Mouse (Mus musculus) CD4-positive helper T cell, adult 2 months (primary cell): ENCODE measurements around the gene Zfp354b.

Experiments used
- DNase-seq: peaks from one replicate; pipeline ENCODE4 v3.0.0-alpha.2; 2012; ENCODE audit warnings: low read depth, missing footprints, low spot score

Gene Zfp354b

DNA sequence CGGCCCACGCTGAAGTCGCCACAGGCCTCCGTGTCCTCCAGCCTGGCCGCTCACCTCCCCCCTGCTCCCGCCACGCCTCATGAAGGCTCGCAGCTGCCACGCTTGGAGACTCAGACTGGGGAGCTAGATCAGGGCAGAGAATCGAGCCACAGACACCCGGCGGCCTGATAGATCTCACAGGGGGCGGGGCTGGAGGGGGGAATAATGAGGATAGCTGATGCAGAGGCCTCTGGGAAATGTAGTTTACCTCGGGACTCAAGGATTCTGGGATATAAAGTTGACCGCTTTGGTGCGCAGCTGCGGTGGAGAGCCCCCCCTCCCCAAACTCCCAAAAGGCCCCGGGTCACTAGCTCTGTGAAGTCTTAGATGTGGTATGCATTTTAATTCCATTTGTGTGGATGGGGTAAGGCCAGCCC lies at the start of gene Zfp354b:
Zfp354b (minus strand) TSS at position 183 of the 416 bp plus-strand sequence.
- DNase-seq, result peak; percentile 17

DNA sequence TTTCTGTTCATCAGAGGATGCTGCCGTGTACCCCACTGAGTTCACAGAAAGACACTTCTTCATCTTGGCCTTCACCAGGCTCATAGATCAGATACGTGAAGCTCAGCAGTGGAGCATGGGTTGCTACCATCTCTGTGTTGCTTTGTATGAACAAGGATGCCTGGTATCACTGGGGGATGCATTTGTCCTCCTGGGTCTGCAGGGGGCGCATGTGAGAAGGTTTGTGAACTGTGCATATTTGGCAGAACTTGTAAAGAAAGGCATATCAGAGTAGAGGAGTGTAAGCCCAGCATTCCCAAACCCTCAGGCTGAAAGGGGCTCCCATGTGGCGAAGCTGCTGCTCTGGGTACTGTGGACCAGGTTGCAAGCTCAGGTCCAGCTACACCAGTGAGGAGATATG lies 45.8 kb upstream of the Zfp354b start:
- DNase-seq, result no peak

DNA sequence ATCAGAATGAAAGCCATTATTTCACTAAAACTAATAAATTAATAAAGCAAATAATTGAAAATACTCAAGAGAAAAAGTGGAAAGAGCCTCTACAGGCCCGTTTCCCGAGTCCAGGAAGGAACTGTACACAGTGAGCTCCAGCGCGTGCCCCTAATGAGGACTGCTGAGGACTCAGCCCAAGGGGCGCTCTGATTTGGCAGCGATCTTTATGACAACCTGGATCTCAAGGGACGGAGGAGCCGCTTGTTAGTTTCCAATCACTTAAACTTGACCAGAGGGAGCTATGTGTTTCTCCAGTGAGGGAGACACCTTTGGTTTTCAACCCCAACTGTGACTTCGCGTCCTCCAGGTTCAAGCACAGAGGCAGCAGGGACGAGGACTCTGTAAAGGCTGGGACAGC lies 34.8 kb upstream of the Zfp354b start, which contains the start of gene Olfr1378:
Olfr1378 (plus strand) TSS at position 301 of the 400 bp plus-strand sequence.
- no peak for DNase-seq

DNA sequence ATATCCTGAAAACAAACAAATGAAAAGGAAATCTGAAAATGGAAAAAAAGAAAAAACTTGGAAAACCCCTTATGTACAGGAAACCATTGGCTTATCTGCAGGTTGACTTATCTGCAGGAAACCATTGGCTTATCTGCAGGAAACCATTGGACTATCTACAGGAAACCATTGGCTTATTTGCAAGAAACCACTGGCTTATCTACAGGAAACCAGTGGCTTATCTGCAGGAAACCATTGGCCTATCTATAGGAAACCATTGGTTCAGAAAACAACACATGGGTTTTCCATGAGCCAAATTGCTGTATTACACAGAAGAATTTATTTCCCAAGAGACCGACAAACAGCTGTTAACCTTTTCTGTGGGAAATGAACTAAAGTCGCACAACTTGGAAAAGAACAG lies 33.5 kb upstream of the Zfp354b start:
- DNase-seq, result no peak

DNA sequence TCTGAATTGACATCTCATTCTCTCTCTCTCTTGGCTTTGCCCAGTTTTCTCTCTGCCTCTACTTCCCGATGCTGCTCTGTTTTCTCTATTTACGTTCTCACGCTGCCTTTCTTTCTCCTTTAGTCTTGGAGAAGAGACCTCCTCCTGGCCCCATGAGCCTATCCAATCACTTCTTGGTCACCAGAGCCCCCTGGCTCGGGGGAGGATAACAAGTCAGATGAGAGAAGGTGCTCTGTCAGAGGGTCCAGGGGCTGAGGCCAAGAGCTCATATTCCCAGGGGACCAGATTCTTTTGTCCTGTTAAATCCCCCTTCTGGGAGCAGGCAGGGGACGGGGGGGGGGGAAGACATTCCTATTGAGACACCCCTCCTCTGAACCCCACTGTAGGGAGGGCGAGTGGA lies 22.2 kb upstream of the Zfp354b start, which contains the start of gene Prop1:
Prop1 (minus strand) TSS at position 101 of the 400 bp plus-strand sequence.
- no peak for DNase-seq

DNA sequence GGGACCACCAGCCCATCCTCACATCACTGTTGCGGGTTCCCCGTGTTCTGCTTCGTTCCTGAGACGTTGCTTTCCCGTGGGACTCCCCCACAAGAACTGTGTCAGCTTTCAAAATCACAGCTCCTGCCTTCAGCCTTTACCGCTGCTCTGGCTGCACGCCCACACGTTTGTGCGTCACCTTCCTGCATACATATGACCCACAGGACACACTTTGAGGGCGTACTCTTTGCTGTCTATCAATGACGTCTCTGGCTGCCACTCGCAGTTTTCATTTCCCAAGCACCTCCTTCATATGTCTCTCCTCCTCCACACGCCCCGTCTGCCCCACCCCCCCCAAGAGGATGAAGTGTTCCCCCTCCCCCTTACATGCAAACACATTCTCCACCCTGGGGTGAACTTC lies 20.9 kb upstream of the Zfp354b start:
- peak; percentile 66 for DNase-seq

DNA sequence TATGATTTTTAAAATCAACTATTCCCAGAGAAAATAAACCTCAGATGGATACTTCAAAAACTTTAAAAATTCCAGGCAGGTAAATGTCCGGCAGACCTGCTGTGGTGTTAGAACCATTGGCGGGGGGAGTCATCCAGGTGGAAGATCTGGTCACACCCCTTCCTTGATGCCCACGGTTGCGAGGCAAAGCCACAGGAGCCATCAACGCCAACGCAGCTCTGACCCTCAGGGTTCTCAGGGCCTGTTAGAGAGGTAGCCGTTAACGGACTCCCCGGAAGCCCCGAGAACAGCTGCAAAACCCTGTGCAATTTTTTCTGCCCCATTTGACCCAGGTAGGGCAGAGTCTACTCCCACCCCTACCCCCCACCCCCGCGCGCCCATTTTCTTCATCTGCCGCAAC lies 12.1 kb upstream of the Zfp354b start, which contains the start of gene 4933414I15Rik:
4933414I15Rik (minus strand) TSS at position 260 of the 400 bp plus-strand sequence.
- no peak for DNase-seq

DNA sequence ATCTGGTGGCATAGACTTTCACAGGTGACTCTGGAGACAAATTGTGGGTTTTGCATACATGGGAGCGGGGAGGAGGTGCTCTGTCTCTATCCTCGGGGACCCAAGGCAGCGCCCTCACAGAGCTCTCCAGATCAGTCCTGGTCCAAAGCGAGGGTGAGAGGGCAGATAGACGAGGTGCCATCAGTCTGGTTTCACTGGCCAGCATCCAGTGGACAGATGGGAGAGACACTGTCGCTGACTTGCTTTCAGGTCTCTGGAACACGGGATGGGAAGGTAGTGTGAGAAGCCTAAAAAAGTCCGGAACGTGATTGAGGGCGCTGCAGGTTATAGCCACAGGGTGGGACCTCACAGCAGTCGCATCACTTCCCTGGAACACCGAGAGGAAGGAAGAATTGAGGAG lies 11.0 kb upstream of the Zfp354b start:
- DNase-seq, result no peak

DNA sequence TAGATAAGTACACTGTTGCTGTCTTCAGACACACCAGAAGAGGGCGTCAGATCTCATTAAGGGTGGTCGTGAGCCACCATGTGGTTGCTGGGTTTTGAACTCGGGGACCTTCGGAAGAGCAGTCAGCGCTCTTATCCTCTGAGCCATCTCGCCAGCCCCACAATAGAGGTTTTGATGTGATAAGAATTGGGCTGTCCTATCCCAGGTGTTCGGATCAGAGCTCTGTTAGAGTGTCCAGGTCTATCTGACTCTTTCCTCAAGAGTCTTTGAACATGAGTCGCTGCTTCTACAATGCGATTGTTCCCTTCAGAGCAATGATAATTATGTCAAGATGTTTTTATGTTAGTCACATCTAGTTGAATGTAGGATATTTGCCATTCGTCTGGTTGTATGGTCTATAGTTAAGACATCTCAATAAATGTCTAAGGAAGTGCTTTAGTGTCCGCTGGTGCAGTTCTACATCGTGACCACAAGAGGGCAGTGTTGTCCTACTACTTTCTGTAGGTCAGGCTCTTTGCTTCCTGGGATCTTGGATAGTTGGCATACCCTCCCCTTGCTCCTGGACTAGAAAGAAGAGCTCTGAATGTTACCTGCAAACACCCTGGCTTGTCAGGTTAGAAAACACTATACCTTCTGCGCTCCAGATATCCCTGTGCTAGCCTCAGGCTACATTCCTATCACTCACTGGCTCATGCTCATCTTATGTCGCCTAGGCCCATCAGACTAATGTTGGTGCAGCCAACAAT lies 8.4 kb upstream of the Zfp354b start:
- peak; percentile 27 for DNase-seq

DNA sequence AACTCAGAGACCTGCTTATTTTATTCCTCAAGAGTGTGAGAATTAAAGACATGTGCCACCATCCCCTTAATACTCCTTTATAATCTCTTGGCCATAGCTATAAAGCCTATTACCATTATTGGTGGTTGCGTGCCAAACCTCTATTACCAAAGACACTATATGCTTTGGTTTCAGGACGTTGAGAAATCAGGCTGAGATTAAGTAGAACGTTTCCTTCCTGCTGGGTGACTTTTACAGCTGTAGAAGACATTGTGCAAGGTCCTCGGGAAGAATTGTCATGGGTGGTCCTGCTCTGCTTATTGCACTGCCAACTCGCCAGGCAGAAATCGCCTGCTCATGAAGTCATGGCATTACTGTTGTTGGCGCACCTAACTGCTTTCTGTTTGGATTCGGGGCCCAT lies 7.0 kb upstream of the Zfp354b start:
- DNase-seq, result no peak

DNA sequence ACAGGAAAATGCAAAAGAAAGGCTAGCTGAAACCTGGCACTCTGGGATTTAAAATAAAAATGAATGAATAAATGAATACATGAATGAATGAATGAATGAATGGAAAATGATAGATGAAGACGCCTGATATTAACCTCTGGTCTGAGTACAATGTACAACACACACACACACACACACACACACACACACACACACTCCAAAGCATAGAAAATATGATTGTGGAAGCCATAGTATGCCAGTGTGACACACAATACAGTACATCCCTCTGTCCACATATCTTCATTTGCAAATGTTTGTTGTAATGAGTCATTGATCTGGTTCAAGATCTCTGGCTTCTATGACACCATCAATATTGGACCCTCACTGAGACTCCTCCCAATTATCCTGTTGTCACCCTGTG lies 607 bp upstream of the Zfp354b start:
- no peak for DNase-seq

DNA sequence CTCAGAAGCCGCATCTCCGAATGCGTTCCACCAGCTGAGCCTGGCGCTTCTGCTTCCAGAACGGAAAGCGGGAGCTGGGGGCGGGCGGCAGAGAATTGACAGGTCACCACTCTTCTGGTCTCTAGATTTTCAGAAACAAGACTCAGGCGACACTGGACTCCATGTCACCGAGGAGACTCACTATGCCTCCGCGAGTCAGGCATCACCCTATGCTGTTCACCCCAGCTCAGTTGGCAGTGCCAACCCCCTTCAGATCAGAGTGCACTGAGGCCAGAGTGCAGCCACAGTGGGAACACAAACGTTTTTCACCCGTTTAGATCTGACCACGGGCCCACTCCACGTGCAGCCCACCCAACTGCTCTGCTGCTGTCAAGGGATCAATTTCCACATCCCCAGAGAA lies 412 bp downstream of the Zfp354b start:
- no peak for DNase-seq

DNA sequence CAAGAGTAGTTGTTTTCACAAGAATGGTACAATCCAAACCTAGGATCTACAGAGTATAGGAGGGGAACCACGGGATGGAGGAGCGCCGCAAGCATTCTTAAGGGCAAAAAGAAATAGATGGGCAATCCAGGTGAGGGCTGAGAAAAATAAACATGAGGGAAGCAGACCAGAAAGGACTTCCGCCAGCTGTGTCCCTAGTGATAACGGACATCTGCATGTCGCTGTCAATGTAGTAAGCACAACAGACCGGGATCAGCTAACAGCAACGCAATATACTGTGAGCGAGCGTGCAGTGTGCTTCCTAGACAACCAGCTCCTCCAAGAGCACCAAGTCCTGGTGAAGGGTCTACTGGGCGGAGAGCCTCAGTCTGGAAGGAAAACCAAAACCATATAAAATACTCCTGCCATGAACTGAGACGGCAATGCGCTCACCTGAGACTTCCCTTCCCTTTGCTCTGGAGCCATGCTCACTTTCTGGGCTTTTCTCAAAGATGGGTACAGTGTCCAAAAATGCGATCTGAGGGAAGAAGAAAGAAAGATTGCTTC lies 891 bp downstream of the Zfp354b start:
- no peak for DNase-seq

DNA sequence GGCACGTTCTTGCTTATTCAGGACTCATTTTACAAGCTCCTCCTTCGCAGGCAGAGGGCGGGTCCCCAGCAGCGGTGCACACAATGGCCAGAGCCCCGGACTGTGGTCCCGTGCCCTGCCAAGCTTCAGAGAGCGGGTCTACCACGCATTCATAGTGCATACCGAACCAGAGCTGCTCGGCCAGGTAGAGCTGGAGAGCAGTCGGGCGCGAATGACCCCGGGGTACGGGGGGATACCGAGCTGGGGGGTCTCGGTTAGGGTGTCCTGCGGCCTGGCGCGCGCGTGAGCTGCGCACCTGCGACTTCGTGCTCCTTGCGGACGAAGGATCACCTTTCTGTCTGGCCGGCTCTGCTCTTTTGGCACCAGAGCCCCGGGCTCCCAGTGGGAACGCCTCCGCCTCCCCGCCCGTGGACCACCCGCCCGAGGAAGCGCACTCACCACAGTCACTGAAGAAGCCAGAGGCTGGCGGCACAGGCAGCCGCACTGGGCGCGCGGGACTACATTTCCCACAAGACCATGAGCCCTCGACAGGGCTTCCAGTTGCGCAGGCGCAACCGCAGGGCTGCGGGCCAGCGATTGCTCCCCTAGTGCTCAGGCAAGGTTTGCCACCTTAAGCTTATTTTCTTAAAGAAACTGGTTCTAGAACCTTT lies 15.6 kb downstream of the Zfp354b start, which contains the start of gene Zfp2:
Zfp2 (minus strand) TSS at position 495 of the 650 bp plus-strand sequence.
- DNase-seq, result peak; percentile 88

DNA sequence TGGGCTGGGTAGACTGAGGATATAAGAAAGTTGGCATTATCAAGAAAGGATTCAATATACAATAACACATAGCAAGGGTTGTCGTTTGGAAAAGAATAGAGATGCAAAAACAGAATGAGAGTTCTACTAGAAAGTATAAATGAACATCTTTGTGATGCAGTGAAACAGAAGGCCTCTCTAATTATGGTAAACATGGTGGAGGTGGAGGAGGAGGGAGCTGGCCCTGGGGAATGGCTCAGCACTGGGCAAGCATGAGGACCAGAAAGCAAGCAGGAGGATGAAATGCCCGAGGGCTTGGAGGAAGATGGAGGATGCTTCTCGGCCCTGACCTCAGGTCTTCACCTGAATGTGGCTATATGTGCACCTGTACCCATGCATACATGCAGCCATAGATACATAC lies 17.0 kb downstream of the Zfp354b start:
- DNase-seq, result no peak

DNA sequence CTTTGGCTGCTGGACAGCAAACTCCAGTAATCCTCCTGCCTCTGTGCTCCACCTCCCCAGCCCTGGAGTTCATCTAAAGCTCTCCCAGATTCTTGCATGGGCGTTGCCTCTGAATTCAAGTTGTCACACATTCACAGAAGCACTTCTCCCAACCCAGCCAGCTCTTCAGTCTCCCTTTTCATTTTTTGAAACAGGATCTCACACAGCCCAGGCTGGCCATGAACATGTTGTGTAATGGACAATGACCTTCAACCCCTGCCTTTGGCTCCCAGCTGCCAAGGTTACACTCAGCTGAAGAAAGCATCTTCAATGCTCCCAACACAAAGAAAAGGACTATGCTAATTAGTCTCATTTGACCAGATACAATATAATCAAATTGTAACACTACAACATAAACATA lies 18.1 kb downstream of the Zfp354b start:
- DNase-seq, result no peak

DNA sequence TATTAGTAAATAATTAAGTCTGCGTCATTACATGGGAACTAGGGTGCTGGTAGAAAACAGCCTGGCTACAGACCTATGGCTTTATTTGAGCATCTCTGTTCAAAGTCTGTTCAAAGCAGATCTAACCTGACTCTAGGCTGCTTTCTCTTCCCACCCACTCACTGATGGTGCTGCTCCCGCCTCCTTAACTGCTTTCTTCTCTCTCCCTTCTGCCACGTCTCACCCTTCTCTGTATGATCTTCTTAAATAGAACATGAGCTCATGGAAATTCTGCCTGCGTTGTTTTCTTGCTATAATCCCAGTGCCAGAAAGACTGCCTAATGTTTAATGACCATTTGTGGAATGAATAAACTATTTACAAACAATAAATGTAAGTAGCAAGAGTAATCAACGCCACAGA lies 23.3 kb downstream of the Zfp354b start:
- DNase-seq, result no peak

DNA sequence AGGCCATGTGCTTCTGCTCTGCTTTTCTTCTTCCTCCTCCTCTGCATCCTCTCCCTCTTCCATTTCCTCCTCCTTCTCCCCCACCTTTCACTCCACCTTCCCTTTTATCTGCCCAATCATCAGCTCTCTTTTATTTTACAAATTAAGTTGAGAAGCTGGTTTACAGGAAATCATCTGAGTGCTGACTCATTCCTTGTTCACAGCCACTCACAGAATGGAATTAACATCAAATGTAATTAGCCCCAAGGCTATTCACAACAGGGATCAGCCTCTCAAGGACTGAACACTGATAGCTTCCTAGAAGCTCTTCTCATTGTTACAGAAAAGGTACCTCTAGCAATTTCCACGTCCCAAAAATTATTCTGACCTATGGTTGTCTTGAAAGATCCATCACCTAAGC lies 34.1 kb downstream of the Zfp354b start:
- no peak for DNase-seq

DNA sequence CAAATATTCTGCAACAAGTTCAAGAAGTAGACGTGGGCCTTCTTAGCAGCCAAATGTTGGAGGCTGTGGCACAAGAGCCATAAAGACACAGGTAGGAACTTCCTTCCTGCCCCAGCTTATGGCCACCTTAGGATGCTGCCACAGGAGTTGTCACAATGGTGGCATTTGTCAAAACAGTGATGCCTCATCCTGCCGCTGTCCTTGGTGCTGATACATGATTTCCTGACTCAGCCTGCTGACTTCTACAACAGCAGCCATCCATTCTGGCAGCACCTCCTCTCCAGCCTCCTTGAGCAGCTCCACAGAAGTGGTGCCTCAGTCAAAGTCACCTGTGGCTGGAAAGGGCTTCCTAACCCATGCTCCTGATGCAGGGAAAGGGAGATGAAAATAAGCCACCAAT lies 39.0 kb downstream of the Zfp354b start:
- no peak for DNase-seq

DNA sequence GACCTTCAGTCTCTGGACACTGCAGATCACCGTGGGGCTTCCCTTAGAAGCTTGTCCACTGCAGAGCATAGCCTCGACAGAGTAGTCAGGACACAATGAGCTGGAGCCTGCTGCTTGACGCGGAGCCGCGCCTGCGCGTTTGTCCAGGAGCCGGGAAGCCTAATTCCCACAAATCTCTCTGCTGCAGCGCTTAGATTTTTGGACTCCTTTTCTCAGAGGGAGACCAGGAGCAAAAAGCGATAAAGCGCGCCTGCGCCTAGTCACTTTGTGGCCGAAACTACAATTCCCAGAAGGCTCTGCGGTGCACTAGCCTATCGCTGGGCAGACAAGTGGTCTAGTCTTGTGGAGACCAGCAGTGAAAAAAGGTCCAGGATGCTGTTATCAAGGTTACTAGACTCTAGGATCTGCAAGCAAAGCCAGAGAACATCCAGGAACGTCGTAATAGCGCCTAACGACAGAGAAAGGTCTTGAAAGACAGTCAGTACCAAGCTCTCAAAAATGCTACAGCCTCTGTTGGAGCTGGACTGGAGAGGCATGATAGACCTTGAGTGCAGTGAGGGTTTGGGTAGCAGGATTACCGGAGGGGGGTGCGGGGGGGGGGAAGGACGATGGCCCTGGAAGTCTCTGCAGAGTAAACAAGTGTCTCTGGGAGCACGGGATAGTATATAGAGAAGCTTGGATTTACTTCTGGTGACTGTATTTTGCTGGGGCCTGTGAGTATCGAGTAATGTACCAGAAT lies 43.9 kb downstream of the Zfp354b start, which contains the start of gene Zfp454:
Zfp454 (minus strand) TSS at position 262 of the 739 bp plus-strand sequence.
- DNase-seq, result no peak

DNA sequence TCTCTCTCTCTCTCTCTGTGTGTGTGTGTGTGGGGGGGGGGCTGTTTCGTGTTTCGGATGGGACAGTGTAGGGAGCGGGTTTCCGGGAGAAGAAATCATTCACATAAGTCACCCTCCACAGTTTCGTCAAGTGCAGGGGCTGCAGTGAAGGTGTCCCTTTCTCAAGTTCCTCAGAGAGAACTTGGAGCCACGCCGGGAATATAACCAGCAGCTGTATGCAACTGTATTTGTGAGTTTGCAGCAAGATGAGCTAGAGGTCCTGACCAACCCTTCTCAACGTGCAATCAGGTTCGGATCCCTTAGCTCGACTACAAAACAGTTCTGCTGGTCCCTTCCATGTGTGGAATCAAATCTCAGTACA lies 44.5 kb downstream of the Zfp354b start:
- DNase-seq, result no peak
